Mouse (Mus musculus): Measurements from ENCODE around the gene Cdk17. TPM values are rescaled to one million over a fixed set of nuclear protein-coding genes. Genes with fewer than 3 reads are reported as not detected.

Cdk17 gene
- polyA plus RNA-seq, 1 experiment from 2014 or later, result 14.2 TPM

DNA sequence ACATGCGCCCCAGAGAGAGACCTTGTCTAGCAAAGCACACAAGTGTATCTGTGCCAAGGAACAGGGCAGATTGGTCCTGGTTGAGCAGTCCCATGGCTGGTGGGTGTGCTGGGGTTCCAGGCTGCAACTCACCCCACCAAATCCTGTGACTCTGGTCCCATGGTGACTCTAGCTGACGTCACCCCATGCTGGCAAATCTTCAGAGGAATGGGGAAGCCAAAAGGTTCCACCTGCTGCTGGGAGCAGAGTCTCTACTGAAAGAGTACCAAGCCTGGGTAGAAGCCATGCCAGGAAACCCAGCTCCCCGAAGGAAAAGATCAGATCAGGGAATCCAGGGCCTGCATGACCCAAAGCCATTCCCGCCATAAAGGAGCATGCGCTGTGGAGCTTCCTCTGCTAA is 106.8 kb downstream of the Cdk17 start:
- Histone ChIP-seq H3K9me3 (replicated peaks; ENCODE audit: control insufficient read depth, low read length) (no peaks in the 10 kb centered on the region), H3K27me3 (ENCODE audit: control insufficient read depth, insufficient read depth, low read length) (no peaks in the 10 kb centered on the region), H3K4me1 (ENCODE audit: control insufficient read depth, insufficient read depth, low read length) (peaks cover 18% of the 10 kb centered on the region), H3K4me3 (replicated peaks; ENCODE audit: low read length) (no peak overlapping the region), H3K27ac (ENCODE audit: low read length) (no peak overlapping the region), H3K4me2 (ENCODE audit: low read depth, low read length) (no peak overlapping the region), H3K9ac (ENCODE audit: low read length) (no peak overlapping the region), H3K36me3 (ENCODE audit: control insufficient read depth, insufficient read depth, low read length) (no peaks in the 10 kb centered on the region)
- no peak for ATAC-seq (ENCODE audit: insufficient read depth, low FRiP score)
- WGBS, result 92% methylated on average over 5 of the region's 5 CpGs

- 86% methylated on average over 3 of the region's 3 CpGs for WGBS
- ATAC-seq (ENCODE audit: insufficient read depth, low FRiP score), result no peak
- H3K27me3 ChIP-seq (ENCODE audit: control insufficient read depth, insufficient read depth, low read length), result no peaks in the 10 kb centered on the region
These were observed 107.7 kb downstream of the Cdk17 start for GRCm38 (mm10) chr10:93268339-93268738.

DNA sequence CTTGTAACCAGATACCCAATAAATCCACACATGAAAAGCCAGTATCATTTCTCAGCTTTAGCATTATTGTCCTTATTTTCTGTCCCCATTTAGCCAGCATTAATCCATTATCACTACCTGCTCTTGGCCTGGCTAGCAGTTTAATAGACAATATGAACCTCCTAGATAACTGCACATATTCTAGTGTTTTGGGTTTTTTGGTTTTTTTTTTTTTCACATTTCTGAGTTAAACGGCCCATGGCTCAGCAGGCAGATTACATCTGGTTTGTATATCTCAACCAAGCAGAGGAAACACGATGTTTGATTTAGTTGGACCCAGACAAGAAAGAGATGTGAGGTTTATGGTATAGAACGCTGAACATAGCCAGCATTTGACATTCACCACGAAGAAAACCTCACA is 109.1 kb downstream of the Cdk17 start:
- Histone ChIP-seq H3K4me2 (ENCODE audit: low read depth, low read length) (no peak overlapping the region), H3K27ac (ENCODE audit: low read length) (peak overlapping the region; percentile 25; the same call in 1 of the 2 replicates), H3K36me3 (ENCODE audit: control insufficient read depth, insufficient read depth, low read length) (no peaks in the 10 kb centered on the region), H3K4me3 (replicated peaks; ENCODE audit: low read length) (no peak overlapping the region), H3K9me3 (replicated peaks; ENCODE audit: control insufficient read depth, low read length) (no peaks in the 10 kb centered on the region), H3K4me1 (ENCODE audit: control insufficient read depth, insufficient read depth, low read length) (peaks cover 15% of the 10 kb centered on the region), H3K9ac (ENCODE audit: low read length) (no peak overlapping the region), H3K27me3 (ENCODE audit: control insufficient read depth, insufficient read depth, low read length) (no peaks in the 10 kb centered on the region)
- 32% methylated on average over 4 of the region's 4 CpGs for WGBS
- no peak for ATAC-seq (ENCODE audit: insufficient read depth, low FRiP score)

More at GRCm38 (mm10) chr10:93268339-93268738, 107.7 kb downstream of the Cdk17 start:
- Histone ChIP-seq H3K9ac (ENCODE audit: low read length) (no peak overlapping the region), H3K27ac (ENCODE audit: low read length) (no peak overlapping the region), H3K36me3 (ENCODE audit: control insufficient read depth, insufficient read depth, low read length) (no peaks in the 10 kb centered on the region), H3K4me1 (ENCODE audit: control insufficient read depth, insufficient read depth, low read length) (peaks cover 15% of the 10 kb centered on the region), H3K9me3 (replicated peaks; ENCODE audit: control insufficient read depth, low read length) (no peaks in the 10 kb centered on the region), H3K4me3 (replicated peaks; ENCODE audit: low read length) (no peak overlapping the region), H3K4me2 (ENCODE audit: low read depth, low read length) (no peak overlapping the region)

- Histone ChIP-seq H3K4me1 (ENCODE audit: control insufficient read depth, insufficient read depth, low read length) (peaks cover 19% of the 10 kb centered on the region), H3K4me2 (ENCODE audit: low read depth, low read length) (no peak overlapping the region)
- ATAC-seq (ENCODE audit: insufficient read depth, low FRiP score), result no peak
These were observed 110.3 kb downstream of the Cdk17 start for GRCm38 (mm10) chr10:93270889-93271460.

DNA sequence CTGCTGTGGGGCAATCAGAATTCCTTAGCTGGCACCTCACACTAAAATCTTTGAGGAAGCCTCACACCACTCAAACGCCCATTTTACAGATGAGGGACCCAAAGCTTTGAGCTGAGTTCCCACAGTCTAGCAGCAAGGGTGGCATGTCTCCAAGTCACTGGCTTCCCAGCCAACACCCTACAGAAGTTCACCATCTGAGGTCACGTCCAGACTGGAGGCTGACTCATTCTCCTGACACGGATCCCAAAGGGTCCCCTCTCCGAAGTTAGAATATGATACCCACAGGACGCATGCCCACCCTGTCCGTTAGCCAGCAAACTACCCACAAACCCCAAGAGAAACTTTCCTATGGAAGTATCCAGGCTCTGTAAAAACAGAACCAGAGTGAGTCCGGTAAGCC is 111.2 kb downstream of the Cdk17 start:
- 80% methylated on average over 7 of the region's 7 CpGs for WGBS
- Histone ChIP-seq H3K4me1 (ENCODE audit: control insufficient read depth, insufficient read depth, low read length) (peaks cover 25% of the 10 kb centered on the region), H3K9ac (ENCODE audit: low read length) (no peak overlapping the region), H3K36me3 (ENCODE audit: control insufficient read depth, insufficient read depth, low read length) (no peaks in the 10 kb centered on the region), H3K4me3 (replicated peaks; ENCODE audit: low read length) (no peak overlapping the region), H3K27me3 (ENCODE audit: control insufficient read depth, insufficient read depth, low read length) (no peaks in the 10 kb centered on the region), H3K9me3 (replicated peaks; ENCODE audit: control insufficient read depth, low read length) (no peaks in the 10 kb centered on the region), H3K27ac (ENCODE audit: low read length) (no peak overlapping the region; the same call in 1 of the 2 replicates), H3K4me2 (ENCODE audit: low read depth, low read length) (no peak overlapping the region)
- ATAC-seq (ENCODE audit: insufficient read depth, low FRiP score), result no peak

More at GRCm38 (mm10) chr10:93270889-93271460, 110.3 kb downstream of the Cdk17 start:
- Histone ChIP-seq H3K36me3 (ENCODE audit: control insufficient read depth, insufficient read depth, low read length) (no peaks in the 10 kb centered on the region), H3K9ac (ENCODE audit: low read length) (no peak overlapping the region), H3K4me3 (replicated peaks; ENCODE audit: low read length) (no peak overlapping the region), H3K27ac (ENCODE audit: low read length) (no peak overlapping the region), H3K9me3 (replicated peaks; ENCODE audit: control insufficient read depth, low read length) (no peaks in the 10 kb centered on the region), H3K27me3 (ENCODE audit: control insufficient read depth, insufficient read depth, low read length) (no peaks in the 10 kb centered on the region)
- 84% methylated on average over 6 of the region's 6 CpGs for WGBS

DNA sequence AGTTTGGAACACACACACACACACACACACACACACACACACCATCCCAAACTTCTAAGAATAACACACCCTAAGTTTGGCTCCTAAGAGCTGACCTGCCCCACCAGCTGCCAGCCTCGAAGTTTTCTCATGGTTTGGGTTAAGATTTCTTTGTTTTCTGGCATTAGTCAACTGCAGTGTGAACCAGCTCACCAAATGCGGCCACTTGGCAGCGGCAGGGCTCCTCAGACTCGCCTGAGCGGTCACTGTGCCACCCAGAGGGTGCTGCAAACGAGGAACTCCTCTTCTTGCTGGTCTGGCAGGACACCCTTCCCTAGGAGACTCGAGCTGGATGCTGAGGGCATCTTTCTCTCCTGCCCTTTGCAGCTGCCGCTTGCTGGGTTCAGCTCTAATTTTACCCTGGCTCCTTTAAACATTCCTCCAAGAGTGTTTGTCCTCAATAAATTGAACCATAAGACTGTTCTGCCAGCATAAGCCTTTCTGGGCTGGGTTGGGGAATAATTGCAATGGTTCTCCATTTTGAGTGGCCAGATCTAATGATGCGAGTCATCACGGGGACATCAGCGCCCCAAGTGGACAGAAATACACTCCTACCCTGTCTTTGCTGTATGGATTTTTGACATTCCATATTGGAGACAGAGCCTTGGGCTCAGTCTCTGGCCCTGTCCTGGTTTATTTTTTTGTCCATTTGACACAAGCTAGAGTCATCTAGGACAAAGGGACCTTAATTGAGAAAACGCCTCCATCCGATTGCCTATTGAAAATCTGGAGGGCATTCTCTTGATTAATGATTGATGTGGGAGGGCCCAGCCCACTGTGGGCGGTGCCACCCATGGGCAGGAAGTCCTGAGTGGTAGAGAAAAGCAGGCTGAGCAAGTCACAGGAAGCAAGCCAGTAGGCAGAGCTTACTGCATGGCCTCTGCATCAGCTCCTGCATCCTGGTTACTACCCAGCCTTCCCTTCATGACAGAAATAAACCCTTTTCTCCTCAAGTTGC is 112.6 kb downstream of the Cdk17 start:
- H3K27ac ChIP-seq (ENCODE audit: low read length), result peak overlapping the region; percentile 21
- H3K27me3 ChIP-seq (ENCODE audit: control insufficient read depth, insufficient read depth, low read length), result no peaks in the 10 kb centered on the region
- peaks cover 27% of the 10 kb centered on the region for H3K4me1 ChIP-seq (ENCODE audit: control insufficient read depth, insufficient read depth, low read length)
- no peaks in the 10 kb centered on the region for H3K36me3 ChIP-seq (ENCODE audit: control insufficient read depth, insufficient read depth, low read length)
- no peak overlapping the region for H3K4me3 ChIP-seq (replicated peaks; ENCODE audit: low read length)
- no peak for ATAC-seq (ENCODE audit: insufficient read depth, low FRiP score)
- no peak overlapping the region for H3K9ac ChIP-seq (ENCODE audit: low read length)
- 74% methylated on average over 14 of the region's 14 CpGs for WGBS
- no peak overlapping the region for H3K4me2 ChIP-seq (ENCODE audit: low read depth, low read length)
- H3K9me3 ChIP-seq (replicated peaks; ENCODE audit: control insufficient read depth, low read length), result no peaks in the 10 kb centered on the region

- Histone ChIP-seq H3K4me1 (ENCODE audit: control insufficient read depth, insufficient read depth, low read length) (peaks cover 27% of the 10 kb centered on the region), H3K9ac (ENCODE audit: low read length) (no peak overlapping the region), H3K4me2 (ENCODE audit: low read depth, low read length) (no peak overlapping the region), H3K27me3 (ENCODE audit: control insufficient read depth, insufficient read depth, low read length) (no peaks in the 10 kb centered on the region), H3K27ac (ENCODE audit: low read length) (no peak overlapping the region), H3K36me3 (ENCODE audit: control insufficient read depth, insufficient read depth, low read length) (no peaks in the 10 kb centered on the region), H3K9me3 (replicated peaks; ENCODE audit: control insufficient read depth, low read length) (no peaks in the 10 kb centered on the region), H3K4me3 (replicated peaks; ENCODE audit: low read length) (no peak overlapping the region)
- WGBS, result 47% methylated on average over 2 of the region's 2 CpGs
- ATAC-seq (ENCODE audit: insufficient read depth, low FRiP score), result no peak
These were observed 113.6 kb downstream of the Cdk17 start for GRCm38 (mm10) chr10:93274277-93274696.

DNA sequence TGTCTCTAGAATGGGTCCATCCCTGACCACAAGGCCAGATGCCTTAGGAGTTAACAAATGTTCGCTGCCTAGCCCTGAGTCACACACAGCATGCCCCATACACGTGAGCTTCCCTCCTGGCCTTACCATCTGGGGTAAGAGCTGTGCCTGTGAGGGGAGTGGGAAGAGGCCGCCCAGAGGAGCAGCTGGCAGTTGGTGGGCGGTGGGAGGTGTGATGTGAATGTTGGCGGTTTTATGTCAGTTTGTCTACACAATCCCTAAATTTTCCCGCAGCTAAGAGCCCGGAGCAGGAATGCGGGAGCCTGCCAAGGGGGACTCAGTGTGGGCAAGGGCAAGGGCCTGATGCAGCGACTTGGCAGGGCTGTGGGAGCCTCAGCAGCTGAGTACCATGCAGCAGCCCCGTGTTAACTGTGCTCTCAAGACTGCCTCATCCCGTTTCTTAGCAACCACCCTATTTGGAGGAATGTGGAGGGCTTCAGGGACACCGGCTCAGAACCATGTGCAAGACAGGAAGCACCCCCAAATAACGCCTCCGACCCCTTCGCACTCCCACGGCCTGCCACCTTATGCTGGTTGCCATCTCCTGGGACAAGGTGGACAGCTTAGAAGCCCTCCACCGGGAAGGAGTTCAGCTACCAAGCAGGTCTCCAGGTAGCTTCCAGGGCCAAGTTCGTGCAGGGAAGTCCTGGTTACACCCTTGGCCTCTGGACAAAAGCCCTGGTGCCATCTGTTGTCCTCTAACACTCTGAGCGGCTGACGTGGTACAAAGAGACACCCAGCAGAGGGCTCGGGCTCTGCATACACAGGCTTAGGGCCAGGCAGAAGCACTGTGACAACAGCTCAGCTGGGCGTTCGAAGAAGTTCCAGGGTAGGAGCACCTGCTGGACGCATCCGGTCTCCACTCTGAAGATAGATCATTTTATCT is 114.8 kb downstream of the Cdk17 start:
- 52% methylated on average over 25 of the region's 25 CpGs for whole genome bisulfite sequencing
- peak overlapping the region; percentile 20 for H3K4me3 ChIP-seq (replicated peaks; ENCODE audit: low read length)
- no peaks in the 10 kb centered on the region for H3K36me3 ChIP-seq (ENCODE audit: control insufficient read depth, insufficient read depth, low read length)
- peak; percentile 60 for ATAC-seq (ENCODE audit: insufficient read depth, low FRiP score)
- peak overlapping the region; percentile 56 for H3K9ac ChIP-seq (ENCODE audit: low read length)
- no peaks in the 10 kb centered on the region for H3K27me3 ChIP-seq (ENCODE audit: control insufficient read depth, insufficient read depth, low read length)
- H3K27ac ChIP-seq (ENCODE audit: low read length), result peak overlapping the region; percentile 28
- H3K4me1 ChIP-seq (ENCODE audit: control insufficient read depth, insufficient read depth, low read length), result peaks cover 25% of the 10 kb centered on the region
- peak overlapping the region; percentile 46 for H3K4me2 ChIP-seq (ENCODE audit: low read depth, low read length)
- H3K9me3 ChIP-seq (replicated peaks; ENCODE audit: control insufficient read depth, low read length), result no peaks in the 10 kb centered on the region

Data from stomach, embryonic 16.5 days (tissue).